Mouse (Mus musculus): Measurements from ENCODE around the gene Trp53bp2. TPM values are rescaled to one million over a fixed set of nuclear protein-coding genes. Genes with fewer than 3 reads are reported as not detected.

The Trp53bp2 gene
- polyA plus RNA-seq, 1 experiment, result 7.5 TPM

- TF ChIP-seq MAX (IDR thresholded peaks at IDR 0.05) (no peak), MYOD1 (IDR thresholded peaks at IDR 0.05; ENCODE audit: control insufficient read depth, insufficient read length, low read depth) (no peak), CTCF (IDR thresholded peaks at IDR 0.05; ENCODE audit: control insufficient read depth, insufficient read depth, insufficient read length) (no peak), CEBPB (IDR thresholded peaks at IDR 0.05; ENCODE audit: low read depth) (no peak), MYOG (IDR thresholded peaks at IDR 0.05; ENCODE audit: control insufficient read depth, extremely low read depth, insufficient read length) (no peak), FOSL1 (IDR thresholded peaks at IDR 0.05; ENCODE audit: insufficient read depth, low read length, poor library complexity, severe bottlenecking) (no peak), USF1 (IDR thresholded peaks at IDR 0.05; ENCODE audit: low read depth) (no peak)
- no peak overlapping the region for H3K4me3 ChIP-seq (ENCODE audit: insufficient read depth, poor library complexity, severe bottlenecking)
- H3K36me3 ChIP-seq (ENCODE audit: control insufficient read depth, insufficient read depth), result no peaks in the 10 kb centered on the region
- no peaks in the 10 kb centered on the region for H3K79me3 ChIP-seq (ENCODE audit: low read depth)
- no peaks in the 10 kb centered on the region for H3K27me3 ChIP-seq (ENCODE audit: control insufficient read depth, insufficient read depth, insufficient read length)
- no peaks in the 10 kb centered on the region for H3K79me2 ChIP-seq (ENCODE audit: control insufficient read depth, insufficient read depth)
- H3ac ChIP-seq (ENCODE audit: control insufficient read depth, insufficient read length, low read depth), result no peak overlapping the region
Observed at GRCm38 (mm10) chr1:182371891-182372290, 37.1 kb upstream of the Trp53bp2 start.

GRCm38 (mm10) chr1:182376221-182376620 lies 32.8 kb upstream of the Trp53bp2 start:
- H3K79me2 ChIP-seq (ENCODE audit: control insufficient read depth, insufficient read depth), result no peaks in the 10 kb centered on the region
- H3K27me3 ChIP-seq (ENCODE audit: control insufficient read depth, insufficient read depth, insufficient read length), result no peaks in the 10 kb centered on the region
- no peaks in the 10 kb centered on the region for H3K79me3 ChIP-seq (ENCODE audit: low read depth)
- H3K4me3 ChIP-seq (ENCODE audit: insufficient read depth, poor library complexity, severe bottlenecking), result no peak overlapping the region
- no peaks in the 10 kb centered on the region for H3K36me3 ChIP-seq (ENCODE audit: control insufficient read depth, insufficient read depth)
- H3ac ChIP-seq (ENCODE audit: control insufficient read depth, insufficient read length, low read depth), result no peak overlapping the region
- TF ChIP-seq CTCF (IDR thresholded peaks at IDR 0.05; ENCODE audit: control insufficient read depth, insufficient read depth, insufficient read length), result no peak
- TF ChIP-seq MYOD1 (IDR thresholded peaks at IDR 0.05; ENCODE audit: control insufficient read depth, insufficient read length, low read depth), result no peak
- no peak for TF ChIP-seq CEBPB (IDR thresholded peaks at IDR 0.05; ENCODE audit: low read depth)
- no peak for TF ChIP-seq MYOG (IDR thresholded peaks at IDR 0.05; ENCODE audit: control insufficient read depth, extremely low read depth, insufficient read length)
- no peak for TF ChIP-seq MAX (IDR thresholded peaks at IDR 0.05)
- no peak for TF ChIP-seq USF1 (IDR thresholded peaks at IDR 0.05; ENCODE audit: low read depth)
- TF ChIP-seq FOSL1 (IDR thresholded peaks at IDR 0.05; ENCODE audit: insufficient read depth, low read length, poor library complexity, severe bottlenecking), result no peak

- TF ChIP-seq CEBPB (IDR thresholded peaks at IDR 0.05; ENCODE audit: low read depth) (no peak), FOSL1 (IDR thresholded peaks at IDR 0.05; ENCODE audit: insufficient read depth, low read length, poor library complexity, severe bottlenecking) (no peak), USF1 (IDR thresholded peaks at IDR 0.05; ENCODE audit: low read depth) (no peak), CTCF (IDR thresholded peaks at IDR 0.05; ENCODE audit: control insufficient read depth, insufficient read depth, insufficient read length) (no peak), MYOD1 (IDR thresholded peaks at IDR 0.05; ENCODE audit: control insufficient read depth, insufficient read length, low read depth) (no peak), MAX (IDR thresholded peaks at IDR 0.05) (no peak), MYOG (IDR thresholded peaks at IDR 0.05; ENCODE audit: control insufficient read depth, extremely low read depth, insufficient read length) (no peak)
- no peaks in the 10 kb centered on the region for H3K79me3 ChIP-seq (ENCODE audit: low read depth)
- no peaks in the 10 kb centered on the region for H3K27me3 ChIP-seq (ENCODE audit: control insufficient read depth, insufficient read depth, insufficient read length)
Observed at GRCm38 (mm10) chr1:182376826-182377225, 32.1 kb upstream of the Trp53bp2 start.

DNA sequence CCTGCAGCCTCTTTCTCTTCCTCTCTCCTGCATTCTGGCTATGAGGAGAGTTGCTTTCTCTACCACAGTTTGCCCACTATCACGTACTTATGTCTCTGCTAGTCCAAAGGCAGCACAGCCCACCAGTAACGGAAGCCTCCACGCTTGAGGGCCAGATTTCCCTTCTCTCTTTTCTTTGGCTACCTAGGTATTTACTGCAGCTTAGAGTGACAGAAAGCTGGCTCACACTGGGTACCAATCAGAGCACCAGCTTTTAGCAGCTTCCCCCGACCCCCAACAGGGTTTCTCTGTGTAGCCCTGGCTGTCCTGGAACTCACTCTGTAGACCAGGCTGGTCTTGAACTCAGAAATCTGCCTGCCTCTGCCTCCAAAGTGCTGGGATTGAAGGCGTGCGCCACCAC lies 31.5 kb upstream of the Trp53bp2 start:
- H3K4me3 ChIP-seq (ENCODE audit: insufficient read depth, poor library complexity, severe bottlenecking), result no peak overlapping the region
- no peak overlapping the region for H3ac ChIP-seq (ENCODE audit: control insufficient read depth, insufficient read length, low read depth)
- H3K79me3 ChIP-seq (ENCODE audit: low read depth), result no peaks in the 10 kb centered on the region
- H3K79me2 ChIP-seq (ENCODE audit: control insufficient read depth, insufficient read depth), result no peaks in the 10 kb centered on the region
- TF ChIP-seq USF1 (IDR thresholded peaks at IDR 0.05; ENCODE audit: low read depth) (no peak), CTCF (IDR thresholded peaks at IDR 0.05; ENCODE audit: control insufficient read depth, insufficient read depth, insufficient read length) (no peak), MAX (IDR thresholded peaks at IDR 0.05) (no peak), FOSL1 (IDR thresholded peaks at IDR 0.05; ENCODE audit: insufficient read depth, low read length, poor library complexity, severe bottlenecking) (no peak), MYOD1 (IDR thresholded peaks at IDR 0.05; ENCODE audit: control insufficient read depth, insufficient read length, low read depth) (no peak)
- no peaks in the 10 kb centered on the region for H3K27me3 ChIP-seq (ENCODE audit: control insufficient read depth, insufficient read depth, insufficient read length)
- no peaks in the 10 kb centered on the region for H3K36me3 ChIP-seq (ENCODE audit: control insufficient read depth, insufficient read depth)

More at GRCm38 (mm10) chr1:182376826-182377225, 32.1 kb upstream of the Trp53bp2 start:
- H3ac ChIP-seq (ENCODE audit: control insufficient read depth, insufficient read length, low read depth), result no peak overlapping the region
- H3K79me2 ChIP-seq (ENCODE audit: control insufficient read depth, insufficient read depth), result no peaks in the 10 kb centered on the region
- no peaks in the 10 kb centered on the region for H3K36me3 ChIP-seq (ENCODE audit: control insufficient read depth, insufficient read depth)
- no peak overlapping the region for H3K4me3 ChIP-seq (ENCODE audit: insufficient read depth, poor library complexity, severe bottlenecking)

DNA sequence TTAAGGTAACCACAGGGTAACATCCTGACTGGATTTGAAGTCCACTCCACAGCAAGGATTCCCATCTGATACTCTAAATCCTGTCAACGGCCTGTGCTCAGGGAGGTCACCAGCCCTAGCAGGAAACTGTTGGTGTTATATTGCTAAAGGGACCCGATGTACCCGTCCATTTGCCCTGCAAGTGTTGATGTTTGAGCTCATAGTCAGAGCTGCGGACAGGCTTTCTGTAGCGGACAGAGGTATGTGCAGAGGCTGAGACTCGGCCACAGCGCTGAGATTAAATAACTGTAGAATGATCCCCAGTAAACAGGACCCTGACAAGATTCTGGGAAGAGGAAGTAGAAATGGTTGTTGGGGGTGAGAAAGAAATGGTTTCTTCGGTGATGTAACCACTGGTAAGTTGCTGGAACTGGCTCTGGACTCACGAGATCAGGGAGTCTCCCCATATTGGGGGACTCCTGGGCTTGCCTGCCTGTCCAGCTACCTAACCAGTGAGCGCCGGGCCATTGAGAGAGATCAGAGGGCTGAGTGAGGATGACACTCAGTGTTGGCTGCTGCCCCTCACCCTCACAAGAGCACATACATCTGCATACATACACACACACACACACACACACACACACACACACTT lies 30.7 kb upstream of the Trp53bp2 start:
- no peak overlapping the region for H3ac ChIP-seq (ENCODE audit: control insufficient read depth, insufficient read length, low read depth)
- H3K27me3 ChIP-seq (ENCODE audit: control insufficient read depth, insufficient read depth, insufficient read length), result no peaks in the 10 kb centered on the region
- no peak for TF ChIP-seq MYOG (IDR thresholded peaks at IDR 0.05; ENCODE audit: control insufficient read depth, extremely low read depth, insufficient read length)
- TF ChIP-seq MYOD1 (IDR thresholded peaks at IDR 0.05; ENCODE audit: control insufficient read depth, insufficient read length, low read depth), result no peak
- no peak for TF ChIP-seq MAX (IDR thresholded peaks at IDR 0.05)
- no peak for TF ChIP-seq CEBPB (IDR thresholded peaks at IDR 0.05; ENCODE audit: low read depth)
- TF ChIP-seq FOSL1 (IDR thresholded peaks at IDR 0.05; ENCODE audit: insufficient read depth, low read length, poor library complexity, severe bottlenecking), result no peak
- no peak for TF ChIP-seq USF1 (IDR thresholded peaks at IDR 0.05; ENCODE audit: low read depth)
- TF ChIP-seq CTCF (IDR thresholded peaks at IDR 0.05; ENCODE audit: control insufficient read depth, insufficient read depth, insufficient read length), result no peak
- no peaks in the 10 kb centered on the region for H3K36me3 ChIP-seq (ENCODE audit: control insufficient read depth, insufficient read depth)
- no peak overlapping the region for H3K4me3 ChIP-seq (ENCODE audit: insufficient read depth, poor library complexity, severe bottlenecking)
- H3K79me3 ChIP-seq (ENCODE audit: low read depth), result no peaks in the 10 kb centered on the region
- H3K79me2 ChIP-seq (ENCODE audit: control insufficient read depth, insufficient read depth), result no peaks in the 10 kb centered on the region

Measured in C2C12 (cell line).